Mouse (Mus musculus): ENCODE data around the gene 4930550C14Rik.

- TF ChIP-seq CTCF (IDR thresholded peaks at IDR 0.05; ENCODE audit: borderline replicate concordance, insufficient read depth, low read length) = peak; percentile 61
- TF ChIP-seq POLR2A (IDR thresholded peaks at IDR 0.05; ENCODE audit: low read depth, low read length) = no peak
Observed at GRCm38 (mm10) chr9:53398388-53398700, 3.8 kb upstream of the 4930550C14Rik start.

All from embryonic fibroblast, embryonic 13.5 days (primary cell).